Mouse (Mus musculus) neural tube, embryonic 10.5 days (tissue): ENCODE results near the gene BC017158.

Experiments
- DNase-seq: peaks from one replicate; pipeline ENCODE4 v3.0.0-alpha.2; 2017; ENCODE audit warnings: low spot score; ENCODE audit errors: extremely low spot score

The BC017158 gene

GRCm38 (mm10) chr7:128309216-128309615, 11.2 kb upstream of the BC017158 start:
- no peak for DNase-seq

DNA sequence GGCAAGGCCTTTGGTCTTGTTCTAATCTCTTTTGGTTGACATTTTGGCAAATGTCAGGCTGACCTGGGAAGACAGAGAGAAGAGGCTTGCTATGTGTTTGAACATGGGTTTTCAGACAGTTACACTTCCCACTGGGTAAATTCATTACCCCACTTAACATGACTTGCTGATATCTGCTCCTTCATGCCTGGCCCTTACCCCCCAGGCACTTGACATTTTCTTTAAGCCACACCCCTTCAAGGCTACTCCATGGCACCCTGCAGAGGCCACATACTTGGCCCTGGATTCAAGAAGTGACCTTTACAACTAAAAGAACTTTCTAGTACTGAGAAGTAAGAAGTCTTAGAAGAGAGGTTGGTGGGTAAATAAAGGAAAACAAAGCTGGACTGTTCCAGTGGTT, 9.9 kb upstream of the BC017158 start:
- DNase-seq, result no peak

- DNase-seq, result peak; percentile 36
Measured at GRCm38 (mm10) chr7:128304907-128305306, 6.9 kb upstream of the BC017158 start.

- no peak for DNase-seq
Measured at GRCm38 (mm10) chr7:128304198-128304597, 6.2 kb upstream of the BC017158 start.

DNA sequence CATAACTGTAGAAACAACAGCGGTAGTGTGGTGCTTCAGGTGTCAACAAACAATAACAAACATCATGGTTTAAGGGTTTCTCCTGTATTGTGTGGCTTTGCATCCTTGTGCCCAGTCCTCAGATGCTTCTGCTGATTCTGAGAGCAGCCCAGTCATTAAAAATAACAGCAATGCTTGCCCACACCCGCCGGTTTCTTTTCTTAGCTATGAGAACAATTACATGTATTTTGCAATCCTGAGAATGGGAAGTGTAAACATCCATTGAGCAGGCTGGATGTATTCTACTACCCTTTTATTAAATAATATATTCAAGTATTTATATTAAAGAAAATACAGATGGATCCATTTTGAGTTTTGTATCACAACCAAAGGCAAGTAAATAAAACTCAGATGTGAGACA, 4.2 kb upstream of the BC017158 start:
- no peak for DNase-seq

- no peak for DNase-seq
Measured at GRCm38 (mm10) chr7:128300952-128301351, 3.0 kb upstream of the BC017158 start.

DNA sequence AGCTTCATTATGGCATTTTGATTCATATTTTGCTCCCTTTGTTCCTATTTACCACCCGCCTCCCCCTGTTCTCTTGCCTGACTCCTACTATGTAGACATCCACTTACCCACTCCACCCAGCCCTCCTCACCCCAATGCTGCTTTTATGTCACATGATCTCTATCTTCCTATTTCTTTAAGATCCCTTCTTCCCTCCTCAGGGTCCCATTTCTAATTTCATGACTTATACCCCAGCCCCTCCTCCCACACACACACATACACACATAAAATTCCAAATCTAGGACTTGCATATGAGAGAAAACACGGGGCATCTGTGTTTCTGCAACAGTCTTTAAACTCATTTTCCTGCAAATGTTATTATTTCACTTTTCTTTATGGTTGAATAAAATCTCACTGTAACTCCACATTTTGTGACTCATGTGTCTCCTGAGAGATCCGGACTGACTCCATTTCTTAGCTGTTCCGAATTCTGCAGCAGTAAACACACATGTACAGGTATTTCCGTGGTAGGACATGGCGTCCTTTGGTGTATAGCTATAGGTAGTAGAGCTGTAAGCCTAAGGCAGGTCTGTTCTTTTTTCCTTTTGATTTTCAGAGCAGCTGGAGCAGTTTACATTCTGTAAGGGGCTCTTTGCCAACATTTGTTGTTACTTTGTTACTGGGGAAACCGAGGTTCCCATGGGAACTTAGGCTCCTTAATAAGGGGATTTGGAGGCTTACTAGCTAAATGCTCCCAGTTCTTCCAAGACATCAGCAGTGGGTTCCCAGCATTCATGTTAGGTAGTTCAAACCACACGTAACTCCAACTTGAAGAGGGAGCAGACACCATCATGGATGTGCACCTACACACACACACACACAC, 742 bp upstream of the BC017158 start:
- DNase-seq, result no peak

DNA sequence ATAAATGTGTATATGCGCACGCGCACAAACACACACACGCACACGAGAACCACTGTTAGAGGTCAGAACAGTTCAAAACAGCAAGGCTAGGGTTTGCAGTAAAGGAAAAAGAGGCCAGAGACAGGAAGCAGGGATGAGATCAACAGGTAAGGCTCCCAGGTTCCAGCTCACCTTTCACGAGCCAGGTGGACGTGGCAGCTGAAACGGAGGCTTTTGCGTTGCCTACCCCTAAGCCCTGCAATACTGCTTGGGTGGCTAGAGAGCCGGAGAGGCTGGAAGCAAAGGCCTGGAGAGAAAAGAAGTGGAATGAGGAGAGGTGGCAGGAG, 716 bp downstream of the BC017158 start:
- no peak for DNase-seq

- DNase-seq, result no peak
Measured at GRCm38 (mm10) chr7:128296514-128296913, 1.5 kb downstream of the BC017158 start.

DNA sequence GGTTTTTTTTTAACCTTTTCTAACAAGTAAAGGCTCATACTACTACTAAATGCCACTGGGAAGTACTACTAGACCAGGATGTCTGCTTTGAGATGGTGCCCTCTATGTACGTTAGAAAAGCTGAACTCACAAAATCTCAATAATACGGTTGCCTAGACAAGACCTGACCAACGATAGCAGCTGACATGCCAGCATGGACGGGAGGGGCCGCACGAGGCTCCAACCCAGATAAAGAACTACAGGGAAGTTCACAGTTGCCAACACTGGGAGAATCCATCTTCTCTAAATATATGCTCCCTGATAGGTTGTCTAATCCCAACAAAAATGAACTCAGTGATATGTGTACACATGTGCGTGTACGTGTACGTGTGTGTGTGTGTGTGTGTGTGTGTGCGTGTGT, 3.2 kb downstream of the BC017158 start:
- no peak for DNase-seq

DNA sequence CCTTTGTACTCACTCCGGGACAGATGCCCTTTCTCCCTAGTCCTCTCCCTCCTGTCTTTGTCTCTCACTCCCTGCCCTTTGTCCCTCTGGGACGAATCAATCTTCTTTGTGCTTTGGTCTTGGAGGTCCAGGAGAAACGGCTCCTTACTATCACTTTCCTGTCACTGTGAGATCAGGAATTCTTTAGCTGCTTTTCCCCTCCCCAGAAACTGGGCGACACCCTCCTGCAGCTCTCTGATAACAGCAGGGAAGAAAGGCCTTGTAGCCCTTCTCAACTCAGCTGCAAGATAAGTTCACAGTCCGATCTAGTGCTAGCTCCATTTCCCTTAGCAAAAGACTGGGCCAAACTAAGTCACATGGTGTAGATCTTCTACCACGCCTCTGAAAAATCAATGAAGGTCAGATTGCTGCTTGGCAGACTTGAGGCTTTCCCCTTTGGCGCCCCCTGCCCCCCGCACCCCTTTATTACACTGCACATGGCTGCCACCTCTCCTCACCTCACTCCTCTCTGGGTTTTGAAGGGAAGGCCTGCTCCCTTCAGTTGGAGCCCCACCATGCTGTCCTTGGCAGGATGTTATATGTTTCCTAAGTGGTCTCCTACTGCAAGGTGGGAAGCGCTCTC, 8.9 kb downstream of the BC017158 start:
- DNase-seq, result peak; percentile 40

DNA sequence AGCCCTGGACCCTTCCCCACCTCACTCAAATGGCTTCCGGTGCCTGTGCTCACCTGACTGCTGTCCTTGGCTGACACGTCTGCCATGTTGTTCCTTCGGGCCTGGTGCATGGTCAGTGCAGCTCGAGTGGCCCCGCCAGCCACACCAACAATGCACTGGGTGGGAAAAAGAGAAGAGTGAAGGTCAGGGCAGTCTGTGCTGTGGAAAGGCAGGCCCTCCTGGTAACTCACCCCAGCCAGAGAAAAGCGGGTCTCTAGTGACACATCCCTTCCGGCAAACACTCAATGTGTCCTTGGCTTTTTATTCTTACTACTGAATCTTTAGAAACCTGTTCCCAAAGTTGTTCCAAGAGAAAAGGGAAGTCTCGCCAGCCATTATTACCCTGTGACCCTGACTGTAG, 12.9 kb downstream of the BC017158 start:
- DNase-seq, result no peak

DNA sequence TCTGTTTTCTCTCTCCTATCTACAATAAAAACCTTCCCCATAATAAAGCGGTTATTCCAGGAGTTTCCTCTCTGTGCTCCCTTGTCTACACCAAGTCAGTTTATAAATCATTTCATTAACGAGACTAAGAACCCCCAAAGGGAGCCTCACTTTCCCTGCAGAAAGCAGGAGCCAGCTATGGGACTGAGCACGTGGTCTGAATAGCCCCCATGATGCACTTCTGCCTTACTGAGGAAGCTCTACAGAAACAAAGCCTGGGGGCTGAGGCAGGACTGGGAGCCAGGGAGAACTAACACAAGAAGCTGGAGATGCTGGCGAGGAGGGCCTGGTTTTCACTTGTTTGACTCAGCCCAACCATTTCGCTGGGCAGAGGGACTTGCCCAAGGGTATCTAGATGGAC, 13.9 kb downstream of the BC017158 start:
- no peak for DNase-seq

- DNase-seq, result peak; percentile 42
Measured at GRCm38 (mm10) chr7:128282532-128283244, 15.3 kb downstream of the BC017158 start.

GRCm38 (mm10) chr7:128281765-128282164, 16.2 kb downstream of the BC017158 start:
- no peak for DNase-seq

DNA sequence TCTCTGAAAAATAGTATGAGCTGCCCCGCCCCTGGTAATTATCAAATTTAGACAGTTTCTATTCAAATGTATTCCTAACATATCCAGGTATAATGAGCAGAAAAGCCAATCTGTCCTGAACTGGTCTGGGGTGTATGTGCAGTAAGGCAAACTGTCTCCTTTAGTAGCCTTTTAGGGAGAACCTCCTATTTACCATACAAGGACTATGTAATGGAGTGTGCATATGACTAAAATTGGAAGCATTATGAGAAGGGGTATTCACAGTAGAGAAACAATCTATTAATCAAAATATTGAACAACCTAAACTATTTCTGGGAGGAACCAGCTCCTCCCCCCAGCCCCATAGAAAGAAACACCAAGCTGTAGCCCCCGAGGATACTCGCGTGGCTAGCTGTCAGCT, 18.2 kb downstream of the BC017158 start:
- DNase-seq, result no peak

GRCm38 (mm10) chr7:128276051-128276450, 21.9 kb downstream of the BC017158 start:
- no peak for DNase-seq

DNA sequence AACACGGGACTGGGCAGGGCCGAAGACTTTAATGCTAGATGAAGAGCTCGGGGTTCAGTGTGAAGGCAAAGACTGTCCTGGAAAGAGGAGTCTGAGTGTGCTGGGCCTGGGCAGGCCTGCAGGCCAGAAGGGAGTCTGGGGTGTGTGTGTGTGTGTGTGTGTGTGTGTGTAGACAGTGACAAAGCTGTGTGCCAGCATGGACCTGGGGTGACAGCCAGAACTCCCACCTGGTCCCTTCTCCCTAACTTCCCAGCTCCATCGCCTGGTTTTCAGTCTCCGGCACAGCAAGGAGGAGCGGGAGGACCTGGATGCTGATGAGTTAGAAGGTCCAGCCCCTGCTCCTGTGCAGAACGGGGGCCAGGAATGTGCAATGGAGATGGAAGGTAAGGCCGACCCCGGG, 26.5 kb downstream of the BC017158 start:
- DNase-seq, result no peak

- DNase-seq, result no peak
Measured at GRCm38 (mm10) chr7:128270431-128270850, 27.5 kb downstream of the BC017158 start.

- DNase-seq, result no peak
Measured at GRCm38 (mm10) chr7:128267813-128268212, 30.2 kb downstream of the BC017158 start.

DNA sequence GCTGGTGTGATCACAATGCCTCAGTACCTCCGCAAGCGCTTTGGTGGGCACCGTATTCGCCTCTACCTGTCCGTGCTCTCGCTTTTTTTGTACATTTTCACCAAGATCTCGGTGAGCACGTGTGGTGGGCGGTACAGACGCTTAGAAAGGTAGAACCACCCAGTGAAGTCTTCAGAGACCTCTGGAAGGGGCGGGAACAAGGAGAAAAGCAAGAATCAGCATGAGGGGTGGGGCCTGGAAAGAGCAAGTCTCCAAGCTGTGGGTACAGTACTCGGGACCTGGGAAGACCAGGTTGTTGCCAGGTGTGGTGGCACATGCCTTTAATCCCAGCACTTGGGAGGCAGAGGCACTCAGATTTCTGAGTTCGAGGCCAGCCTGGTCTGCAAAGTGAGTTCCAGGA, 30.6 kb downstream of the BC017158 start:
- DNase-seq, result no peak

DNA sequence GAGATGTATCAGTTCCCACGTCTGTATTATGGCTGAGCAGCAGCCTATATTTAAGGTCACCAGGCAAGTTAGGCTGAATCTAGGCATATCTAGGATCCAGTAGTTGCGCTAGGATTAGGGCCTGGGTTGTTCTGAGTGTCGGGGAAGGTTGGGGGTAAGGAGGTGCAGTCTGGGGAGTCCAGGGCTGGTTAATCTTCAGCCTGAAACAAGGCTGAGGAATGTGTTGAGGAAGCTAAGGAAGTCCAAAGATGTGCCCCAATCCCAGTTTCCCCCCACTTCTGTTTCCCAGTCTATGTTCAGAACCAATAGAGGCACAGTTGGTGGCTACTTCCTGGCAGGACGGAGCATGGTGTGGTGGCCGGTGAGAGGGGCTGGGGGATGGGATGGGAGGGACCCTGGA, 31.9 kb downstream of the BC017158 start:
- DNase-seq, result no peak
